Mouse (Mus musculus) adrenal gland, postnatal 10 days (tissue): Measurements from ENCODE around the gene Pigf. TPM values are rescaled to one million over a fixed set of nuclear protein-coding genes. Genes with fewer than 3 reads are reported as not detected.

Source experiments
- DNase-seq: peaks from one replicate; pipeline ENCODE4 v3.0.0; 2021; ENCODE audit warnings: mixed read lengths
- total RNA-seq, 2 experiments: library from RNA; stranded (reverse); gene quantifications; 2 replicates each; pipeline ENCODE4 v1.2.3; 2021

The Pigf gene
- total RNA-seq, 2 experiments from 2014 or later, result 8.3 to 11.0 TPM

GRCm38 (mm10) chr17:86967536-86968525, 57.4 kb downstream of the Pigf start:
- DNase-seq, result peak; percentile 54

GRCm38 (mm10) chr17:86967048-86967447, 58.2 kb downstream of the Pigf start:
- DNase-seq, result no peak

- DNase-seq, result no peak
Observed at GRCm38 (mm10) chr17:86966040-86966439, 59.2 kb downstream of the Pigf start.

- DNase-seq, result no peak
Observed at GRCm38 (mm10) chr17:86965121-86965520, 60.1 kb downstream of the Pigf start.

- DNase-seq, result peak; percentile 85
Observed at GRCm38 (mm10) chr17:86964502-86964901, 60.7 kb downstream of the Pigf start.

- DNase-seq, result peak; percentile 49
Observed at GRCm38 (mm10) chr17:86964041-86964440, 61.2 kb downstream of the Pigf start.

- no peak for DNase-seq
Observed at GRCm38 (mm10) chr17:86963586-86963902, 61.7 kb downstream of the Pigf start.

GRCm38 (mm10) chr17:86962894-86963585, 62.2 kb downstream of the Pigf start, which contains the start of gene Rhoq:
Gene Rhoq, plus strand, starts transcription at chr17:86963082.
- peak; percentile 93 for DNase-seq

GRCm38 (mm10) chr17:86962297-86962893, 62.8 kb downstream of the Pigf start:
- DNase-seq, result peak; percentile 90

GRCm38 (mm10) chr17:86961301-86961841, 63.8 kb downstream of the Pigf start:
- DNase-seq, result peak; percentile 74

GRCm38 (mm10) chr17:86957968-86958367, 67.2 kb downstream of the Pigf start:
- no peak for DNase-seq

GRCm38 (mm10) chr17:86957239-86957638, 68.0 kb downstream of the Pigf start:
- DNase-seq, result no peak

- no peak for DNase-seq
Observed at GRCm38 (mm10) chr17:86948801-86949200, 76.4 kb downstream of the Pigf start.

GRCm38 (mm10) chr17:86947840-86948796, 77.1 kb downstream of the Pigf start, which contains the start of gene Atp6v1e2:
Gene Atp6v1e2, minus strand, starts transcription at chr17:86947897.
- DNase-seq, result no peak

Other genes starting within 250 kb of the Pigf start
- gene Tmem247, start 108.1 kb downstream of the Pigf start, total RNA-seq, result not detected
- gene Atp6v1e2, start 77.5 kb downstream of the Pigf start, total RNA-seq, result not detected
- 100 to 1,000 TPM in 1 of 2 experiments, 10 to 100 TPM in 1; 92.3 to 100 TPM for gene Rhoq, start 62.3 kb downstream of the Pigf start, total RNA-seq
- 10 to 100 TPM; 49.9 to 52.7 TPM for gene Cript, start 144 bp upstream of the Pigf start, total RNA-seq
- 10 to 100 TPM; 40.3 to 48.3 TPM for gene Socs5, start 82.3 kb upstream of the Pigf start, total RNA-seq
- gene Mcfd2, start 240.5 kb upstream of the Pigf start, total RNA-seq, result 100 to 1,000 TPM; 124 to 155 TPM